Mouse (Mus musculus): ENCODE data around the gene St3gal4.

DNA sequence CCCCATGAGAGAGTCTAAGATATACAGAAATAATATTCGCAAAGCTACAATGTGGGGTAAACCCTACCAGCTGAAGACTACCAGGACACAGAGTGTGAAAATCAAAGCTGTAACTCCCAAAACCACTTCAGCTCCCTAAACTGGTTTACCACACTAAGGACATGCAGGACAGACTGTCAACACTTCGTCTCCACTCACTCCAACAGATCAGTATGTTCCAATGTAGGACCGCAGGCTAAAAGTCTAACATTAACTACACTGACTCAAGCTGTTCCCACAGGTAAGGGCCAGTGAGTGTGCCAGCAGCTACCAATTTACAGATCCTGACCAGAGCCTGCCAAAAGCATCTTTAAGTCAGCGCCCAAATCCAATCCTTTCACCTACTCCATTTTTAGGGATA lies 67.4 kb downstream of the St3gal4 start:
- TF ChIP-seq CTCF (IDR thresholded peaks at IDR 0.05; ENCODE audit: control insufficient read depth, insufficient read depth, insufficient replicate concordance, low read depth, low read length): no peak
- no peak for TF ChIP-seq POLR2A (IDR thresholded peaks at IDR 0.05; ENCODE audit: control insufficient read depth, low read depth, low read length)

Data from testis, adult 2 months (tissue).